Mouse (Mus musculus): ENCODE results near the gene Slc25a36. TPM values are rescaled to one million over a fixed set of nuclear protein-coding genes. Genes with fewer than 3 reads are reported as not detected.

The Slc25a36 gene
- polyA plus RNA-seq, 1 experiment from 2014 or later, result 72.0 TPM

DNA sequence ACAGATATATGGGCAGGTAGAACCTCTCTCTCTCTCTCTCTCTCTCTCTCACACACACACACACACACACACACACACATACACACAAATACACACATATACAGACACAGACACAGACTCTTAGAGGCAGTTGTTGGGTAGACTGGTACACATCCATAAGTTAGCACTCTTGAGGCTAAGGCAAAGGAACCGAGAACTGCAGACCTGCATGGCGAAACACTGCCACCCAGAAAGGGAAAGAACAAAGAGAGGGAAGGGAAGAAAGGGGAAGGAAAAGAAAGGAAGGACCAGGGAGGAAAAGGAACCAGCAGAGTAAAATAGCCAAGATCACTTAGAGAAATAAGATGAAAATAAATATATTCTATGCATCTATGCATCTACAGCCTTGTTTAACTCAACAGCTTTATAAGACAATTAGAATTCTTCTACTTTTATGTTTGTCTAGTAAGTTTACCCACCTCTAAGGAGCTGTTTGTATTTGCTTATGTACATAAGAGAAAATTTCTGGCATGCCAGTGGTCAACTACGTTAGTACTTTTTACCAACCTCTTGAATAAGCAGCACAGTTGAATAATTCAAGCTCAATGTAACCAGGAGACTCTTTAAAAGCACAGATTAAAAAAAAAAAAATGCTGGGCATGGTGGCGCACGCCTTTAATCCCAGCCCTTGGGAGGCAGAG, 4.3 kb downstream of the Slc25a36 start:
- no peak overlapping the region for H3K9ac ChIP-seq
- no peaks in the 10 kb centered on the region for H3K9me3 ChIP-seq
- H3K4me2 ChIP-seq, result no peak overlapping the region
- H3K27ac ChIP-seq, result no peak overlapping the region
- 88% methylated on average over 5 of the region's 5 CpGs for WGBS
- H3K4me3 ChIP-seq (replicated peaks), result no peak overlapping the region
- H3K36me3 ChIP-seq, result no peaks in the 10 kb centered on the region
- H3K4me1 ChIP-seq, result peaks cover 10% of the 10 kb centered on the region; the same call in 1 of the 2 replicates
- no peak for ATAC-seq (ENCODE audit: insufficient read depth, low FRiP score, low read depth)
- no peaks in the 10 kb centered on the region for H3K27me3 ChIP-seq (replicated peaks)

GRCm38 (mm10) chr9:97105400-97105985, 5.5 kb downstream of the Slc25a36 start:
- no peak for ATAC-seq (ENCODE audit: insufficient read depth, low FRiP score, low read depth)
- no peak overlapping the region for H3K9ac ChIP-seq
- no peak overlapping the region for H3K27ac ChIP-seq
- 82% methylated on average over 2 of the region's 2 CpGs for WGBS
- H3K4me2 ChIP-seq, result no peak overlapping the region
- no peaks in the 10 kb centered on the region for H3K9me3 ChIP-seq
- H3K4me3 ChIP-seq (replicated peaks), result no peak overlapping the region
- peaks cover 10% of the 10 kb centered on the region; the same call in 1 of the 2 replicates for H3K4me1 ChIP-seq
- H3K27me3 ChIP-seq (replicated peaks), result no peaks in the 10 kb centered on the region
- no peaks in the 10 kb centered on the region for H3K36me3 ChIP-seq

DNA sequence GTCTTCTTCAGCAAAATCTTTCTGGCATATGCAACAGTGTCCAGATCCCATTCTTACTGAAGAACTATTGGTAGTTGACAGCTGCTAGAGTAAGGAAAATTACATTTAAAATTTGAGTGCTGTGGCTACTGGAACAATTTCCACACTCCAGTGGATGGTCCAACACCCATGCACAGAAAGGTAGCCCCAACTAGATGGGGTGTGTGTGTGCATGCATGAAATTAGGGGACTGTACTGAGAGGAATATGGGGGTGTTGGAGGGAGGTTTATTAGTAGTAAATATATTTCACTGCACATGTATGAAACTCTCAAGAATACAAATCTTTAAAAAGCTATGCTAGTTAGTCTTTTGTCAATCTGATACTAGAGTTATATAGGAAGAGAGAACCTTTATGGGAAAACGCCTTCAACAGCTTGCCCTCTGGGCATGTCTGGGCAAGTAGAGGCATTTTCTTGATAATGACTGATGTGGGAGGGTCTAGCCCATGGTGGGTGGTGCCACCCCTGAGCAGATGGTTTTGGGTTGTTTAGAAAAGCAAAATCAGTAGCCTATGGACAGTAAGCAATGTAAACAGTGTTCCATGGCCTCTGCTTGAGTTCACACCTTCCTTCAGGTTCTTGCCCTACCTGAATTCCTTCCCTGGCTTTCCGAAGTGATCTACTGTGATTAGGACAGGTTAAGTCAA, 7.4 kb downstream of the Slc25a36 start:
- Histone ChIP-seq H3K4me3 (replicated peaks) (no peak overlapping the region), H3K4me2 (no peak overlapping the region), H3K36me3 (no peaks in the 10 kb centered on the region), H3K9me3 (no peaks in the 10 kb centered on the region), H3K9ac (no peak overlapping the region), H3K27me3 (replicated peaks) (no peaks in the 10 kb centered on the region), H3K4me1 (peaks cover 6% of the 10 kb centered on the region; the same call in 1 of the 2 replicates), H3K27ac (0 out of 2 replicates have a peak overlapping the region, but pooled peaks have one; percentile 4)
- 58% methylated on average over 2 of the region's 2 CpGs for WGBS
- ATAC-seq (ENCODE audit: insufficient read depth, low FRiP score, low read depth), result peak; percentile 50; the same call in 1 of the 2 replicates

DNA sequence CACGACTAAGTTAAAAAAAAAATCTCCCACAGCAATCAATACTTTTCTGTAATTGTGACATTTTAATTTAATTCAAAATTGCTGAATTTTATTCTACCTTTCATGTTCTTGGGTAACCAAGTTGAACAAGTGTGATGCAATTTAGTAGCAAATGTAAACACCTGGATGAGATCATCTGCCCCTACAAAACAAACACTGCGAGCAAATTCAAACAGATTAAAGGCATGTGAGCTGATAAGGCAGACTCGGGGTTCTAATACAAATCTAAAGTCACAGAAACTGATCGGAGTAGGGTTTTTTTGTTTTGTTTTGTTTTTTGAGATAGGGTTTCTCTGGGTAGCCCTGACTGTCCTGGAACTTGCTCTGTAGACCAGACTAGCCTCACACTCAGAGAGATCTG, 12.0 kb downstream of the Slc25a36 start:
- H3K9me3 ChIP-seq, result no peaks in the 10 kb centered on the region
- H3K4me3 ChIP-seq (replicated peaks), result no peak overlapping the region
- H3K36me3 ChIP-seq, result peaks cover 14% of the 10 kb centered on the region; the same call in 1 of the 2 replicates
- H3K9ac ChIP-seq, result no peak overlapping the region
- WGBS, result 46% methylated on average over 4 of the region's 4 CpGs
- no peak for ATAC-seq (ENCODE audit: insufficient read depth, low FRiP score, low read depth)
- 0 out of 2 replicates have a peak, but pooled peaks cover 3% of the 10 kb centered on the region for H3K4me1 ChIP-seq
- no peak overlapping the region for H3K4me2 ChIP-seq
- H3K27me3 ChIP-seq (replicated peaks), result no peaks in the 10 kb centered on the region
- no peak overlapping the region for H3K27ac ChIP-seq

DNA sequence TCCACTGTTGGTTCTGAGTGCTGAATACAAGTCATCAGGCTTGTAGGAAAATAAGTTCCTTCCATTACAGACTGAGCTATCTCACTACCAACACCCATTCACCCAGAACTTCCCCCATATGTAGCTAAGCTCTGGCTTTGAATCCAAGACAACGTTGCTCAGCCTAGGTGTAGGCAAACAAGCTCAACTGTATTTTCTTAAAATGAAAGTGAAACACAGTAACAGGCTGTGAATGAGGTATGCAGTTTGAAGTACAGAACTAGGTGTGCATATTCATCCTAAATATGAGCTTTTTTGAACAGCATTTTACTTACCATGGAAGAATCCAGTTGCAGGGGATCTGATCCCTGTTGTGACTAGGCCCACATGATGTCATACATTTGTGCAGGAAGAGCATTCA, 14.8 kb downstream of the Slc25a36 start:
- Histone ChIP-seq H3K27ac (no peak overlapping the region), H3K4me1 (no peaks in the 10 kb centered on the region), H3K27me3 (replicated peaks) (no peaks in the 10 kb centered on the region), H3K36me3 (peaks cover 19% of the 10 kb centered on the region; the same call in 1 of the 2 replicates), H3K4me3 (replicated peaks) (no peak overlapping the region), H3K4me2 (no peak overlapping the region), H3K9me3 (no peaks in the 10 kb centered on the region), H3K9ac (no peak overlapping the region)
- WGBS, result 84% methylated on average over 1 of the region's 1 CpGs
- no peak for ATAC-seq (ENCODE audit: insufficient read depth, low FRiP score, low read depth)

DNA sequence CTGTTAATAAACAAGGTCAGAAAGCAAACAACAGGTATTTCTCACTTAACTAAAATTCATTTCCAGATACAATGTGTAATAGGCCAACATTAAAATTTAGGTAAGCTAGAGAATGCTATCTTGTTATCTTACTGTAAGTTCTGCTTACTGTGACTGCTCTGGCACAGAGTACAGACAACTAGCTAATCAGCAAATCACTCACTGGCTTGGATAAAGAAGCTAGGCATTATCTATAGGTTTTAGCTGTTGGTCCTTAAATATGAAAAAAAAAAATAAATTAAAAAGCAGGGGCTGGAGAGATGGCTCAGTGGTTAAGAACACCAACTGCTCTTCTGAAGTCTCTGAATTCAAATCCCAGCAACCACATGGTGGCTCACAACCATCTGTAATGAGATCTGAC, 23.1 kb downstream of the Slc25a36 start:
- Histone ChIP-seq H3K9ac (no peak overlapping the region), H3K9me3 (no peaks in the 10 kb centered on the region), H3K27me3 (replicated peaks) (no peaks in the 10 kb centered on the region), H3K27ac (no peak overlapping the region), H3K36me3 (0 out of 2 replicates have a peak, but pooled peaks cover 14% of the 10 kb centered on the region), H3K4me1 (no peaks in the 10 kb centered on the region), H3K4me2 (no peak overlapping the region), H3K4me3 (replicated peaks) (no peak overlapping the region)
- ATAC-seq (ENCODE audit: insufficient read depth, low FRiP score, low read depth), result no peak

DNA sequence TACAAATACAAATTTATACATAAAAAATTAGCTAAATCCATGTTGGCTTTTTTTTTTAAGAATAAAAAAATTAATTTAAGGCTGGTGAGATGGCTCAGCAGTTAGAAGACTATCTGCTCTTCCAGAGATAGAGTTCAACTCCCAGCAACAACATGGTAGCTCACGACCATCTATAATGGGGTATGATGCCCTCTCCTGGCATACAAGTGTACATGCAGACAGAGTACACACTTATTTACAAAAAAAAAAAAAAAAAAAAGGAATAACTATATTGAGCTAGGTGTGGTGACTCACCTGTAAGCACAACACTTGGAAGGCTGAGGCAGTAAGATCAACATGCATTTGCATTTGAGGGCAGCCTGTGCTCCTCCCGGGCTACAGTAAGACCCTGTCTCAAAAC, 26.3 kb downstream of the Slc25a36 start:
- no peaks in the 10 kb centered on the region for H3K9me3 ChIP-seq
- peaks cover 11% of the 10 kb centered on the region; the same call in 1 of the 2 replicates for H3K36me3 ChIP-seq
- H3K4me1 ChIP-seq, result no peaks in the 10 kb centered on the region
- no peak for ATAC-seq (ENCODE audit: insufficient read depth, low FRiP score, low read depth)
- H3K4me3 ChIP-seq (replicated peaks), result no peak overlapping the region
- WGBS, result 90% methylated on average over 2 of the region's 2 CpGs
- no peaks in the 10 kb centered on the region for H3K27me3 ChIP-seq (replicated peaks)
- H3K27ac ChIP-seq, result no peak overlapping the region
- H3K9ac ChIP-seq, result no peak overlapping the region
- no peak overlapping the region for H3K4me2 ChIP-seq

GRCm38 (mm10) chr9:97081106-97081862, 29.7 kb downstream of the Slc25a36 start:
- Histone ChIP-seq H3K36me3 (peaks cover 9% of the 10 kb centered on the region; the same call in 1 of the 2 replicates), H3K4me2 (no peak overlapping the region), H3K4me3 (replicated peaks) (no peak overlapping the region), H3K9ac (no peak overlapping the region), H3K27me3 (replicated peaks) (no peaks in the 10 kb centered on the region), H3K9me3 (no peaks in the 10 kb centered on the region), H3K4me1 (no peaks in the 10 kb centered on the region), H3K27ac (no peak overlapping the region)
- WGBS, result 79% methylated on average over 4 of the region's 4 CpGs
- ATAC-seq (ENCODE audit: insufficient read depth, low FRiP score, low read depth), result no peak

DNA sequence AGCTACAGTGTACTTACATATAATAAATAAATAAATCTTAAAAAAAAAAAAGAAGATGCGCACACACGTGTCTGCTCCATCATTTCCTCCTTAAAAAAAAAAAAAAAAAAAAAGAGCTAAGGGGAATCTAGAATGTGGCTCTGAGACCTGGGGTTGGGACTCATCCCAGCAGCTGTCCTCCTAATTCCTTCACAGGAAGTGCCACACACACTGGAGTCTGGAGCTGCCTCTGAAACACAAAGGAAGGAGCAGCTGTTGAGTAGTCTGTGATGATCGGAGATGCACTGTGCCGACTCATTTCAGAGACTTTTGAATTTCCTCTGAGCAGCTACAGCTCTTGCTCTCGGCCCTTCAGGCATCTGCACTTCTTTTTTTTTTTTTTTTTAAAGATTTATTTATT, 41.0 kb downstream of the Slc25a36 start:
- ATAC-seq (ENCODE audit: insufficient read depth, low FRiP score, low read depth), result no peak
- Histone ChIP-seq H3K4me2 (no peak overlapping the region), H3K9me3 (no peaks in the 10 kb centered on the region), H3K36me3 (0 out of 2 replicates have a peak, but pooled peaks cover 11% of the 10 kb centered on the region), H3K9ac (no peak overlapping the region), H3K27ac (no peak overlapping the region), H3K4me3 (replicated peaks) (no peak overlapping the region), H3K4me1 (peaks cover 2% of the 10 kb centered on the region; the same call in 1 of the 2 replicates), H3K27me3 (replicated peaks) (no peaks in the 10 kb centered on the region)
- WGBS, result 62% methylated on average over 5 of the region's 5 CpGs

- Histone ChIP-seq H3K27ac (no peak overlapping the region), H3K9me3 (no peaks in the 10 kb centered on the region), H3K27me3 (replicated peaks) (no peaks in the 10 kb centered on the region), H3K9ac (no peak overlapping the region), H3K4me2 (no peak overlapping the region), H3K4me3 (replicated peaks) (no peak overlapping the region), H3K4me1 (peaks cover 2% of the 10 kb centered on the region; the same call in 1 of the 2 replicates), H3K36me3 (0 out of 2 replicates have a peak, but pooled peaks cover 8% of the 10 kb centered on the region)
- ATAC-seq (ENCODE audit: insufficient read depth, low FRiP score, low read depth), result no peak
- WGBS, result 87% methylated on average over 5 of the region's 5 CpGs
Measured at GRCm38 (mm10) chr9:97069466-97069865, 41.5 kb downstream of the Slc25a36 start.

GRCm38 (mm10) chr9:97068201-97069095, 42.5 kb downstream of the Slc25a36 start:
- H3K4me3 ChIP-seq (replicated peaks), result no peak overlapping the region
- H3K27ac ChIP-seq, result no peak overlapping the region
- WGBS, result 55% methylated on average over 9 of the region's 9 CpGs
- no peak for ATAC-seq (ENCODE audit: insufficient read depth, low FRiP score, low read depth)
- 0 out of 2 replicates have a peak, but pooled peaks cover 8% of the 10 kb centered on the region for H3K36me3 ChIP-seq
- peaks cover 2% of the 10 kb centered on the region; the same call in 1 of the 2 replicates for H3K4me1 ChIP-seq
- H3K4me2 ChIP-seq, result no peak overlapping the region
- H3K9me3 ChIP-seq, result no peaks in the 10 kb centered on the region
- no peaks in the 10 kb centered on the region for H3K27me3 ChIP-seq (replicated peaks)
- no peak overlapping the region for H3K9ac ChIP-seq
